Mouse (Mus musculus) neural tube, embryonic 13.5 days (tissue): Measurements from ENCODE around the gene Sorbs1. TPM values are rescaled to one million over a fixed set of nuclear protein-coding genes. Genes with fewer than 3 reads are reported as not detected.
A peak's percentile ranks its signal among the peaks of the same experiment; 100 is the strongest.

ENCODE experiments used
- ATAC-seq: fragments of 200-750 bp; cut with Nextera tagmentation; 2 replicates; pipeline ENCODE4 v1.8.0; 2017; ENCODE audit warnings: low read depth, mild to moderate bottlenecking, moderate TSS enrichment, moderate library complexity
- H3K27ac ChIP-seq: fragments of 300-500 bp; sonication (generic); replicated peaks from 2 replicates; pipeline ENCODE4 v1.5.1; 2015; ENCODE audit warnings: moderate library complexity, mild to moderate bottlenecking, inconsistent platforms
- H3K27me3 ChIP-seq: fragments of 300-500 bp; sonication (generic); 2 replicates; pipeline ENCODE4 v1.6.1; 2015; ENCODE audit warnings: mild to moderate bottlenecking, inconsistent platforms
- H3K36me3 ChIP-seq: fragments of 300-500 bp; sonication (generic); 2 replicates; pipeline ENCODE4 v1.6.1; 2015; ENCODE audit warnings: mild to moderate bottlenecking, inconsistent platforms
- H3K4me1 ChIP-seq: fragments of 300-500 bp; sonication (generic); replicated peaks from 2 replicates; pipeline ENCODE4 v1.6.1; 2015; ENCODE audit warnings: inconsistent platforms
- H3K4me2 ChIP-seq: fragments of 300-500 bp; sonication (generic); 2 replicates; pipeline ENCODE4 v1.6.1; 2015; ENCODE audit warnings: inconsistent platforms, mild to moderate bottlenecking, moderate library complexity
- H3K4me3 ChIP-seq: fragments of 300-500 bp; sonication (generic); 2 replicates; pipeline ENCODE4 v1.5.1; 2015; ENCODE audit warnings: mild to moderate bottlenecking, inconsistent platforms
- H3K9ac ChIP-seq: fragments of 300-500 bp; sonication (generic); 2 replicates; pipeline ENCODE4 v1.6.1; 2015; ENCODE audit warnings: moderate library complexity, mild to moderate bottlenecking, inconsistent platforms
- H3K9me3 ChIP-seq: fragments of 300-500 bp; sonication (generic); 2 replicates; pipeline ENCODE4 v1.6.1; 2016; ENCODE audit warnings: inconsistent platforms
- WGBS: fragments of 180-500 bp; shearing (Covaris S2); methylation state at CpG from one replicate; pipeline ENCODE4 v1.1.7; 2015; 5-methylcytosine and 5-hydroxymethylcytosine counted together
- polyA plus RNA-seq: library from polyadenylated mRNA; unstranded; fragments of >200 nt; fragmentation: Nextera tagmentation; extraction: Ambion mirVana; gene quantifications from 2 replicates; pipeline ENCODE4 v1.2.1, GENCODE M21; 2015

Gene Sorbs1
- polyA plus RNA-seq, 1 experiment from 2014 or later = 105 TPM

- peaks cover 6% of the 10 kb centered on the region; the same call in 1 of the 2 replicates for H3K36me3 ChIP-seq
- no peak overlapping the region for H3K9ac ChIP-seq
- 73% methylated on average over 9 of the region's 9 CpGs for WGBS
- H3K4me1 ChIP-seq = peaks cover 51% of the 10 kb centered on the region
- peak overlapping the region; percentile 57 for H3K27ac ChIP-seq
- no peak overlapping the region for H3K4me2 ChIP-seq
- no peaks in the 10 kb centered on the region for H3K27me3 ChIP-seq
- no peak for ATAC-seq
- H3K4me3 ChIP-seq = no peak overlapping the region
- H3K9me3 ChIP-seq = no peaks in the 10 kb centered on the region
These were observed 45.8 kb downstream of the Sorbs1 start for GRCm38 (mm10) chr19:40467810-40468209.

- H3K9me3 ChIP-seq = no peaks in the 10 kb centered on the region
- H3K4me2 ChIP-seq = no peak overlapping the region
- peaks cover 6% of the 10 kb centered on the region; the same call in 1 of the 2 replicates for H3K36me3 ChIP-seq
- H3K27ac ChIP-seq = 0 out of 2 replicates have a peak overlapping the region, but pooled peaks have one; percentile 33
- H3K4me1 ChIP-seq = peaks cover 54% of the 10 kb centered on the region
- H3K9ac ChIP-seq = 0 out of 2 replicates have a peak overlapping the region, but pooled peaks have one; percentile 8
- WGBS = 23% methylated on average over 3 of the region's 3 CpGs
- H3K27me3 ChIP-seq = no peaks in the 10 kb centered on the region
- no peak overlapping the region for H3K4me3 ChIP-seq
- ATAC-seq = no peak
These were observed 48.2 kb downstream of the Sorbs1 start for GRCm38 (mm10) chr19:40465339-40465738.

DNA sequence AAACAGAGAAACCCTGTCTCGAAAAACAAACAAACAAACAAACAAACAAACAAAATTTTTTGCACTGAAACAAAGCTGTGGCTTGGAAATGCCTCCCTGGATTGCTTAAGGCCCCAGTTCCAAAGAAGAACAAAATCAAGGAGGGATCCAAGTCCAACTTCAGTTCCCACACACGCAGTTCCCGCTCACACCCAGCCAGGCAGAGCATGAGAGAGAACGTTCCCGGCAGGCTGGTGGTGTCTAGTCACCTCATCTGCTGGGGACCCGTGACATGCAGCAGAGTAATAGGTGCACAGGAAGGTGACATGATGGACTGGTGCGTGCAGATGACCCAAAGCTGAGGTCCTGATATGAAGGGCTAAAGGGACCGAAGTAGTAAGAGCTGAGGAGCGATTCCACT lies 49.2 kb downstream of the Sorbs1 start:
- Histone ChIP-seq H3K27ac (no peak overlapping the region), H3K36me3 (peaks cover 6% of the 10 kb centered on the region; the same call in 1 of the 2 replicates), H3K9ac (no peak overlapping the region), H3K9me3 (no peaks in the 10 kb centered on the region), H3K4me2 (no peak overlapping the region), H3K27me3 (no peaks in the 10 kb centered on the region), H3K4me1 (peaks cover 57% of the 10 kb centered on the region), H3K4me3 (no peak overlapping the region)
- 92% methylated on average over 9 of the region's 9 CpGs for WGBS
- ATAC-seq = no peak

DNA sequence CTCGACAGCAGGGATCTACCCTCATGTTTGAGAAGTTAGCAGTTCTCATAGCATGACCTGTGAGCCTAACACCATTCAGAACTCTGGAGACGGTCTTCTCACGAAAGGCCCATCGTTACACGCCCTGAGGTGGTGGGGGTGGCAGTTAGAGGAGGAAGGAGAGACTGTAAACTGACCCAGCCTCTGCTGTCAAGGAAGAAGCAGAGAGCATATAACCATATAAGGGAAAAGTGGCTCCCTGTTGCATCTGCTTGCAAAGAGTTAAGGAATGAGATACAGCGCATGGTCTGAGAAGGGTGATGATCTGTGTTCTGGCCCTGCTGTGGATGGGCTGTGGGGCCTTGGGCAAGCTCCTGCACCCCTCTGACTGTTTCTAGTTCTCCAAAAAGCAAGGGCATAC lies 50.7 kb downstream of the Sorbs1 start:
- H3K4me1 ChIP-seq = peaks cover 58% of the 10 kb centered on the region
- no peak overlapping the region for H3K4me3 ChIP-seq
- 54% methylated on average over 6 of the region's 6 CpGs for WGBS
- no peak overlapping the region for H3K4me2 ChIP-seq
- no peak overlapping the region for H3K9ac ChIP-seq
- H3K9me3 ChIP-seq = no peaks in the 10 kb centered on the region
- H3K27me3 ChIP-seq = no peaks in the 10 kb centered on the region
- H3K27ac ChIP-seq = no peak overlapping the region
- peaks cover 6% of the 10 kb centered on the region; the same call in 1 of the 2 replicates for H3K36me3 ChIP-seq
- no peak for ATAC-seq

- Histone ChIP-seq H3K27me3 (no peaks in the 10 kb centered on the region), H3K36me3 (peaks cover 6% of the 10 kb centered on the region; the same call in 1 of the 2 replicates), H3K9ac (no peak overlapping the region), H3K4me2 (no peak overlapping the region), H3K27ac (no peak overlapping the region), H3K4me3 (no peak overlapping the region), H3K9me3 (no peaks in the 10 kb centered on the region), H3K4me1 (peaks cover 54% of the 10 kb centered on the region)
- ATAC-seq = no peak
- WGBS = 60% methylated on average over 2 of the region's 2 CpGs
These were observed 51.1 kb downstream of the Sorbs1 start for GRCm38 (mm10) chr19:40462481-40462880.

DNA sequence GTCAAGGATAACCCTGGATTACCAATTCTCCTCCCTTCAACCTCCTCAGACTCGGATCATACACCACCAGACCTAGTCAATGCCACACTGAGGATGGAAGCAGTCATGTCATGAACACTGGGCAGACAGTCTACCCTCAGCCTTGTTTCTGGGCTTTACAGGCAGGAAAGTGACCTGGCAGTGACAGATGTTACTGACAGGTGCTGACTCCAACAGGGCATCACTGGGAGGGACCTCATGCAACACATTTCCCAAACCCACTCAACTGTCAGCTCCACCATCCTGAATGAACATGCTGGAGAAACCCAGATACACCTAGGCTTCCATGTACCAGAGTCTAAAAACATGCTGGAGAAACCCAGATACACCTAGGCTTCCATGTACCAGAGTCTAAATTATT lies 51.9 kb downstream of the Sorbs1 start:
- 78% methylated on average over 1 of the region's 1 CpGs for WGBS
- Histone ChIP-seq H3K36me3 (no peaks in the 10 kb centered on the region), H3K9me3 (no peaks in the 10 kb centered on the region), H3K27ac (no peak overlapping the region), H3K4me2 (no peak overlapping the region), H3K9ac (no peak overlapping the region), H3K4me3 (no peak overlapping the region), H3K4me1 (peaks cover 52% of the 10 kb centered on the region), H3K27me3 (no peaks in the 10 kb centered on the region)
- ATAC-seq = no peak

- H3K27me3 ChIP-seq = no peaks in the 10 kb centered on the region
- H3K4me2 ChIP-seq = no peak overlapping the region
- no peak overlapping the region for H3K9ac ChIP-seq
- no peak for ATAC-seq
- no peaks in the 10 kb centered on the region for H3K9me3 ChIP-seq
- 0 out of 2 replicates have a peak overlapping the region, but pooled peaks have one; percentile 42 for H3K27ac ChIP-seq
- 49% methylated on average over 9 of the region's 9 CpGs for WGBS
- H3K4me1 ChIP-seq = peaks cover 46% of the 10 kb centered on the region
- no peak overlapping the region for H3K4me3 ChIP-seq
- H3K36me3 ChIP-seq = no peaks in the 10 kb centered on the region
These were observed 52.6 kb downstream of the Sorbs1 start for GRCm38 (mm10) chr19:40460854-40461490.

GRCm38 (mm10) chr19:40459338-40459737 lies 54.2 kb downstream of the Sorbs1 start:
- no peaks in the 10 kb centered on the region for H3K27me3 ChIP-seq
- H3K4me1 ChIP-seq = peaks cover 37% of the 10 kb centered on the region
- no peak overlapping the region for H3K9ac ChIP-seq
- no peak overlapping the region for H3K27ac ChIP-seq
- no peaks in the 10 kb centered on the region for H3K9me3 ChIP-seq
- H3K4me2 ChIP-seq = no peak overlapping the region
- no peaks in the 10 kb centered on the region for H3K36me3 ChIP-seq
- ATAC-seq = no peak
- WGBS = 32% methylated on average over 1 of the region's 1 CpGs
- no peak overlapping the region for H3K4me3 ChIP-seq

DNA sequence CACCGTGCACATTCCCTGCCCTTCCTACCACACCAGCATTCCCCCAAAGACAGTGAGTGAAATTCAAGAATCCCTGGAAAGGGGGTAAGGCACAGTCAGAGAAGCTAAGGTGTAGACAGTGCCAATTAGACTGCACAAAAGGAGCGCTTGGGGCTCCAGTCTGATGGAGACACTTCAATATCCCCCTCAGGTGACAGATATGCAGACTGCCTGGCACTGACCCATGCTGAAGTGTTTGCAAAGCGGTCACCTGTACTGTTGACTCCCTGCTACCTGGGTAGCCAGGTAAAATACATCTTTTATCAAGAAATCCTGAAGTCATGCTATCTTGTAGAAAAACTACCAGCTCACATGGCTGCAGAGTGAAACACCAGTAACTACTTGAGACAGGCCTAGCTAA lies 54.8 kb downstream of the Sorbs1 start:
- Histone ChIP-seq H3K36me3 (no peaks in the 10 kb centered on the region), H3K4me1 (peaks cover 37% of the 10 kb centered on the region), H3K4me3 (no peak overlapping the region), H3K9ac (no peak overlapping the region), H3K27ac (no peak overlapping the region), H3K27me3 (no peaks in the 10 kb centered on the region), H3K9me3 (no peaks in the 10 kb centered on the region), H3K4me2 (no peak overlapping the region)
- 86% methylated on average over 3 of the region's 3 CpGs for WGBS
- ATAC-seq = no peak

DNA sequence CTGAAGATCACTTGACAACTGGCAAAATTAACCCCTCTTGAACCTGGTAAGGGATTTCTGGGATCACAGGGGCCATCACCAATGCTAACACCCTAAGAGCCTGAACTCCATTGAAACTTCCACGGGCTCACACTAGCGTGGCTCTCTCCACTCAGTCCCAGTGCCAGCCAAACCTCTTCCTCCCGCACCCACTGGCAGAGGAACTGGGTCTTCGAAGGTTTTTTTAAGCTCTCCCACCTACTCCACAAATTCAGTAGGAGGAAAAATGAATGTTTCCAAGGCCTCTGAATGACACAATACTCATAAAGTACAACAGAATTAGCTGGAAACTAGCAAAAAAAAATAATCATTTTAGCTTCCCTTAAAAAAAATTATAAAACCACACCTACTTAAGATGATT lies 58.3 kb downstream of the Sorbs1 start:
- Histone ChIP-seq H3K27ac (no peak overlapping the region), H3K9me3 (no peaks in the 10 kb centered on the region), H3K4me1 (peaks cover 11% of the 10 kb centered on the region), H3K4me2 (no peak overlapping the region), H3K27me3 (no peaks in the 10 kb centered on the region), H3K36me3 (peaks cover 9% of the 10 kb centered on the region), H3K9ac (no peak overlapping the region), H3K4me3 (no peak overlapping the region)
- WGBS = 92% methylated on average over 4 of the region's 4 CpGs
- ATAC-seq = no peak

DNA sequence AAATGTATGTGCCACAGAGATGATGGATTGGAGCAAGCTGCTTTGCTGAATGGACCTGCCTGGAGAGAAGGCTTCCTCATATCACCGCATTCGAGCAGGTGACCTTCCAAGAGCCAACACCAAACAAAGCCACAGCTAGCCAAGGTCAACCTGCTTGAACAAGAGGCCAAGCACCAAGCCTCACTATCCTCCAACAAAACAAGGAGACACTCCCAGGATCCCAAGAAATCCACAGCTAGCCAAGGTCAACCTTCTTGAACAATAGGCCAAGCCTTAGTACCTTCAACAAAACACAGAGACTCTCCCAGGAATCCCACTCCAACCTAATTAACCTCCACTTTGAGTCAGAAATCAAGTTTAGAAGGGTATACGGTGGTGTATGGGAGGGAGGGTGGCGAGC lies 59.5 kb downstream of the Sorbs1 start:
- H3K27me3 ChIP-seq = no peaks in the 10 kb centered on the region
- 86% methylated on average over 4 of the region's 4 CpGs for WGBS

DNA sequence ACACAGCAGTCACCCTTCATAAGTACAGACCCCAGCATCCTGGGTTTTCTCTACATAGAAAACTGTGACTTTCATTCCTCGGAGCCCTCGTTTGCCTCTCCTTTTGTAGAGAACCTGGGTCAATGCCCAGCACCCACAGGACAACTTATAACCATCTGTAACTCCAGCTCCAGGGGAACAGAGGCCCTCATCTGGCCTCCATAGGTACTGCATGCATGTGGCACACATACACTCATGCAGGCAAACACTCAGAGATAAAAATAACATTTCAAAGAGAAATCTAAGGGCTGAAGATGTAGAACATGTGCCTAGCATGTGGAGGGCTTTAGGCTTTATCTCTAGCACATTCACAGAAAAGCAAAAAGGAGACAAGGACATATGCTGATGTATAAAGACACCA lies 61.4 kb downstream of the Sorbs1 start:
- 98% methylated on average over 2 of the region's 2 CpGs for WGBS

More for the DNA sequence above, 59.5 kb downstream of the Sorbs1 start:
- H3K9ac ChIP-seq = no peak overlapping the region
- H3K27ac ChIP-seq = no peak overlapping the region
- ATAC-seq = no peak
- peaks cover 6% of the 10 kb centered on the region; the same call in 1 of the 2 replicates for H3K4me1 ChIP-seq
- no peak overlapping the region for H3K4me2 ChIP-seq
- H3K9me3 ChIP-seq = no peaks in the 10 kb centered on the region
- H3K36me3 ChIP-seq = peaks cover 16% of the 10 kb centered on the region
- no peak overlapping the region for H3K4me3 ChIP-seq

GRCm38 (mm10) chr19:40451307-40451706 lies 62.3 kb downstream of the Sorbs1 start:
- 90% methylated on average over 6 of the region's 6 CpGs for WGBS
- no peak overlapping the region for H3K4me2 ChIP-seq
- H3K4me1 ChIP-seq = no peaks in the 10 kb centered on the region
- peaks cover 25% of the 10 kb centered on the region for H3K36me3 ChIP-seq
- H3K9me3 ChIP-seq = no peaks in the 10 kb centered on the region
- H3K4me3 ChIP-seq = no peak overlapping the region
- H3K27me3 ChIP-seq = no peaks in the 10 kb centered on the region
- ATAC-seq = no peak
- no peak overlapping the region for H3K9ac ChIP-seq
- no peak overlapping the region for H3K27ac ChIP-seq

More for the DNA sequence above, 61.4 kb downstream of the Sorbs1 start:
- Histone ChIP-seq H3K9ac (no peak overlapping the region), H3K4me1 (no peaks in the 10 kb centered on the region), H3K4me2 (no peak overlapping the region), H3K4me3 (no peak overlapping the region), H3K27me3 (no peaks in the 10 kb centered on the region), H3K27ac (no peak overlapping the region), H3K36me3 (peaks cover 19% of the 10 kb centered on the region), H3K9me3 (no peaks in the 10 kb centered on the region)
- ATAC-seq = no peak
